Mouse (Mus musculus): Measurements from ENCODE around the gene Acsl4. TPM values are rescaled to one million over a fixed set of nuclear protein-coding genes. Genes with fewer than 3 reads are reported as not detected.

Acsl4 gene
- 10 to 100 TPM; 24.0 to 26.0 TPM for polyA plus RNA-seq (2017; shearing (Covaris generic))

GRCm38 (mm10) chrX:142390247-142390908 lies at the start of gene Acsl4:
Acsl4 (minus strand) TSS chrX:142390535.

GRCm38 (mm10) chrX:142305869-142306581 lies 84.3 kb downstream of the Acsl4 start, which contains the start of gene Kcne1l:
Kcne1l (minus strand) TSS chrX:142306294.

Other genes starting within 250 kb of the Acsl4 start
- gene Gucy2f, start 193.6 kb downstream of the Acsl4 start, polyA plus RNA-seq (2017; shearing (Covaris generic)), result under 1 TPM in 1 of 2 experiments, not detected in 1; 0.20 TPM
- gene Nxt2, start 163.8 kb downstream of the Acsl4 start, polyA plus RNA-seq (2017; shearing (Covaris generic)), result 1 to 10 TPM; 4.9 to 6.1 TPM
- gene Kcne1l, start 84.2 kb downstream of the Acsl4 start, polyA plus RNA-seq (2017; shearing (Covaris generic)), result not detected